Mouse (Mus musculus) E14TG2a.4 (cell line): ENCODE measurements around the gene Spem1.
"Not testable (repeated sequence)": the region's sequence is repeated elsewhere in the genome, so short reads cannot be mapped to it uniquely, and the experiment has no call there.

Experiments used
- H3K27me3 ChIP-seq: 2 replicates; pipeline ENCODE4 v1.6.1; 2014; ENCODE audit warnings: low read length, control low read depth; ENCODE audit not compliant: insufficient read depth
- H3K36me3 ChIP-seq: 2 replicates; pipeline ENCODE4 v1.6.1; 2014; ENCODE audit warnings: low read length, control low read depth; ENCODE audit not compliant: insufficient read depth
- H3K4me1 ChIP-seq: replicated peaks from 2 replicates; pipeline ENCODE4 v1.6.1; 2014; ENCODE audit warnings: low read depth, low read length, control low read depth
- H3K4me3 ChIP-seq: replicated peaks from 2 replicates; pipeline ENCODE4 v1.5.1; 2014; ENCODE audit warnings: mild to moderate bottlenecking, low read length
- H3K9me3 ChIP-seq: 2 replicates; pipeline ENCODE4 v1.6.1; 2014; ENCODE audit warnings: low read length, control low read depth
- CTCF ChIP-seq: conservative IDR thresholded peaks from 2 replicates; pipeline ENCODE4 v1.5.1; 2014; ENCODE audit warnings: low read length
- NANOG ChIP-seq: IDR thresholded peaks from 2 replicates; pipeline ENCODE4 v1.6.1; 2014; ENCODE audit warnings: borderline replicate concordance, low read length, mixed read lengths
- POU5F1 ChIP-seq: IDR thresholded peaks from 2 replicates; pipeline ENCODE4 v1.6.1; 2014; ENCODE audit warnings: low read length, borderline replicate concordance

Gene Spem1

GRCm38 (mm10) chr11:69822080-69822479 is at the start of gene Spem1:
Gene Spem1 (minus strand): TSS chr11:69822180.
- Histone ChIP-seq H3K9me3 (peaks cover 8% of the 10 kb centered on the region; the same call in 1 of the 2 replicates), H3K4me3 (no peak within 1 kb of the TSS), H3K36me3 (peaks cover 17% of the 10 kb centered on the region), H3K4me1 (peaks cover 29% of the 10 kb centered on the region), H3K27me3 (peaks cover 38% of the 10 kb centered on the region)
- no peak for TF ChIP-seq NANOG
- no peak for TF ChIP-seq CTCF
- no peak for TF ChIP-seq POU5F1

DNA sequence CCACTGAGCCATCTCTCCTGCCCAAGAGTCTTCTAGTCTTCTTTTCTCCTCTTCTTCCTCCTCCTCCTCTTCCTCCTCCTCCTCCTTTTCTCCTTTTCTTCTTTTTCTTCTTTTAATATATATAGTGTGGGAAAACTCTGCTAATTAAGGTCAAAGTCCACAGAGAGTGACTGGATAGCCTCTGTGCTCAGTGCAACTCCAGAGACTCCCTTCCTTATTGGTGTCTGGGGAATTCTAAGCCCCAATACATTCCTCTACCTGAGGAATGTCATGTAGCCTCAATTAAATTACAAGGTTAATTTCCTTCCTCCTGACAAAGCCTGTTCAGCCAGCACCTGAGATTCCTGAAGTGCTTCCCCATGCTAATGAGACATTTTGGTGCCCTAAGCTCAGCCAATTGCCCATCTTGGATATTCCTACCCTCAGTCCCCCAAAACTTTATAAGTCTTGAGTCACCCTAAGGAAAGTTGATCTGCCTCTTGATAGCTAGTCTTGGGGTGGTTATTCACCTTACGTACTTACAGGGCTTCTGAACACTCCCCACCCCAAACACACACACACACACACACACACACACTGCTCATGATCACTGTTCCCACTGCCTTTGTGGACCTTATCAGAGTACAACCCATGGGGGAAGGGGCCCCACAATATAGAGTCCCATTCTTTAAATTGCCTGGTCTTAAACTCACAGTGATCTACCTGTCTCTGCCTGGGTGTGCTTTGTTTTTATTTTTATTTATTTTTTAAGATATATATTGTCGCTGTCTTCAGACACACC is 48.5 kb upstream of the Spem1 start:
- TF ChIP-seq CTCF = no peak
- TF ChIP-seq POU5F1 = no peak
- no peak for TF ChIP-seq NANOG
- Histone ChIP-seq H3K27me3 (peaks cover 2% of the 10 kb centered on the region; the same call in 1 of the 2 replicates), H3K4me1 (peaks cover 36% of the 10 kb centered on the region), H3K9me3 (no peaks in the 10 kb centered on the region), H3K4me3 (no peak overlapping the region), H3K36me3 (no peaks in the 10 kb centered on the region)

DNA sequence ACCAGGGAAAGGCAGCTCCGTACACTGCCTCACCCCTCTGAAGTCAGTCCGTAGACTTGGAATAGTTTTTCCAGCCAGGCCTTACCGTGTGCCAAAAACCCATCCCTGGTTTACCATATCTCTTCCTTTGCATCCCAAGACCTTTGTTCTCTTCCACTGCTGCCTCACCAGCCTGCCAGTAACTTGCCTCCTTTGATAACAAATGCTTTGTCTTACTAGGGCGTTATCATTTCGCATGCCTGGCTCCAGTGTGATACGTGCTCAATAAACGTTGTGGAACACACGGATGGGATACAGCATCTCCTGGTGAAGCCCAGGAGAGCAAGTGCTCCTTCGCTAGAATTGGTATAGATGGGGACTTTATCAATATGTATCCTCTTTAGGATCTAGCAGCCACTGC is 45.4 kb upstream of the Spem1 start:
- no peaks in the 10 kb centered on the region for H3K36me3 ChIP-seq
- H3K4me3 ChIP-seq = no peak overlapping the region
- H3K9me3 ChIP-seq = no peaks in the 10 kb centered on the region
- peaks cover 46% of the 10 kb centered on the region for H3K4me1 ChIP-seq
- peaks cover 2% of the 10 kb centered on the region; the same call in 1 of the 2 replicates for H3K27me3 ChIP-seq
- TF ChIP-seq CTCF = no peak
- TF ChIP-seq NANOG = no peak
- no peak for TF ChIP-seq POU5F1

DNA sequence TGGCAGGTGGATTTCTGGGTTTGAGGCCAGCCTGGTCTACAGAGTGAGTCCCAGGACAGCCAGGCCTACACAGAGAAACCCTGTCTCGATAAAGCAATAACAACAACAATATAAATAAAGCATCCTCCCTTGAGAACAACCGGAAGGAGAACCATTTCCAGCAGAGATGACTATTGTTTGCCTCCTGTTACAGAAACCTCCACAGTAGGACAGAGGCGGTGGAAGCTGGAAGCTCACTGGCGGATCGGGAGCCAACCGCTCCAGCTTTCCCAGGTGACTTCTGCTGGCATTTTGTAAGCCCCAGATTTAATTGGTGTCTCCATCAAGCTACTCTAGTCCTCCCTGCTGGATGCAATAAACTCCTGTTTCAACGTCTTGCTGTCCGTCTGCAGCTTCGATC is 43.6 kb upstream of the Spem1 start:
- no peak for TF ChIP-seq POU5F1
- TF ChIP-seq CTCF = no peak
- TF ChIP-seq NANOG = no peak
- Histone ChIP-seq H3K9me3 (no peaks in the 10 kb centered on the region), H3K4me1 (peaks cover 46% of the 10 kb centered on the region), H3K27me3 (peaks cover 2% of the 10 kb centered on the region; the same call in 1 of the 2 replicates), H3K4me3 (no peak overlapping the region), H3K36me3 (no peaks in the 10 kb centered on the region)

GRCm38 (mm10) chr11:69864138-69864860 is 42.3 kb upstream of the Spem1 start:
- peaks cover 47% of the 10 kb centered on the region for H3K4me1 ChIP-seq
- no peak overlapping the region for H3K4me3 ChIP-seq
- peaks cover 3% of the 10 kb centered on the region for H3K27me3 ChIP-seq
- no peaks in the 10 kb centered on the region for H3K36me3 ChIP-seq
- H3K9me3 ChIP-seq = no peaks in the 10 kb centered on the region
- no peak for TF ChIP-seq NANOG
- no peak for TF ChIP-seq CTCF
- TF ChIP-seq POU5F1 = no peak

DNA sequence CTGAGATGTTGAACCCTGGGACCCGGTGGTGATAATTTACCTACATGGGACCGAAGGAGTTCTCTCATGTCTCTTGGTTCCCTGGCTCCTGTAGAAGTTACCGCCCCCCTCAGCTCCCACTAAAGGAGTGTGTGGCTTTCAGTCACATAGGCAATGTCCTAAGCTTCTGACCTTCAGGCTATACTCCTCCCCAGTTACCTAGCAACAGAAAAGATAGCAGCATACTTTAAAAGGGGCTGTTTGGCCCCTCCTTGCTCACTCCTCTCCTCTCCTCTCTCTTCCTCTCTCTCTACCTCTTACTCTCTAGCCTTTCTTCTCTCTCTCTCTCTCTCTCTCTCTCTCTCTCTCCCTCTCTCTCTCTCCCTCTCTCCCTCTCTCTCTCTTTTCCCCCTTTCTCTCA is 41.7 kb upstream of the Spem1 start:
- H3K9me3 ChIP-seq, H3K27me3 ChIP-seq, H3K4me3 ChIP-seq, H3K36me3 ChIP-seq: not testable (repeated sequence)
- peaks cover 53% of the 10 kb centered on the region for H3K4me1 ChIP-seq

GRCm38 (mm10) chr11:69858113-69858998 is 36.4 kb upstream of the Spem1 start, which contains the start of gene Tnk1:
Gene Tnk1 (minus strand): TSS chr11:69858730.
- Histone ChIP-seq H3K4me3 (peak within 1 kb of the TSS; percentile 75), H3K4me1 (peaks cover 59% of the 10 kb centered on the region), H3K27me3 (peaks cover 27% of the 10 kb centered on the region), H3K9me3 (no peaks in the 10 kb centered on the region), H3K36me3 (peaks cover 15% of the 10 kb centered on the region)
- TF ChIP-seq CTCF (no peak), POU5F1 (no peak), NANOG (no peak)

DNA sequence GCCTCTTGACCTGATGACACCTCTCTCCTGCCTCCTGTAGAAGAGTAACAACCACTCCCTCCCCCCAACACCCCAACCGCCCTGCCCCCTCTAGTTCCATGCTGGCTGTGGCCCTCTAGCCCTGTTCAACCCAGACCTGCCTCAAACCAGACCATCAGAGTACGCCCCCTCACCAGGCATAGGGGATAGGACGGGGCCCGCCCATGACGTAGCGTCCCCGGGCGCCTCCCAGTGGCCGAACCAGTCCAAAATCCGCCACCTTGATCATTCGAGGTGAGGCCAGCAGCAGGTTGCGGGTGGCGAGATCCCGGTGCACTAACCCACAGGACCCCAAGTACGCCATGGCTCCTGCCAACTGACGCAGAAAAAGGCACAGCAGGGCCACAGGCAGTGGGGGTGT is 33.4 kb upstream of the Spem1 start:
- Histone ChIP-seq H3K4me1 (peaks cover 71% of the 10 kb centered on the region), H3K9me3 (no peaks in the 10 kb centered on the region), H3K27me3 (peaks cover 27% of the 10 kb centered on the region), H3K36me3 (peaks cover 45% of the 10 kb centered on the region), H3K4me3 (peak overlapping the region; percentile 75)
- TF ChIP-seq POU5F1 (no peak), NANOG (no peak), CTCF (peak; percentile 33)
